Mouse (Mus musculus) intestine, embryonic 16.5 days (tissue): ENCODE measurements around the gene Ppm1h. TPM values are rescaled to one million over a fixed set of nuclear protein-coding genes. Genes with fewer than 3 reads are reported as not detected.

Source experiments
- ATAC-seq: fragments of 200-750 bp; cut with Nextera tagmentation; 2 replicates; pipeline ENCODE4 v1.8.0; 2017; ENCODE audit warnings: moderate TSS enrichment, moderate library complexity
- H3K27ac ChIP-seq: fragments of 300-500 bp; sonication (generic); 2 replicates; pipeline ENCODE4 v1.5.1; 2014; ENCODE audit warnings: mild to moderate bottlenecking, low read length
- H3K27me3 ChIP-seq: fragments of 300-500 bp; sonication (generic); replicated peaks from 2 replicates; pipeline ENCODE4 v1.6.1; 2014; ENCODE audit warnings: low read length, control low read depth, mixed read lengths; ENCODE audit not compliant: control insufficient read depth, insufficient read depth
- H3K36me3 ChIP-seq: fragments of 300-500 bp; sonication (generic); 2 replicates; pipeline ENCODE4 v1.6.1; 2014; ENCODE audit warnings: low read length, control low read depth; ENCODE audit not compliant: control insufficient read depth, insufficient read depth
- H3K4me1 ChIP-seq: fragments of 300-500 bp; sonication (generic); 2 replicates; pipeline ENCODE4 v1.6.1; 2014; ENCODE audit warnings: low read length, control low read depth, mixed read lengths; ENCODE audit not compliant: control insufficient read depth, insufficient read depth
- H3K4me2 ChIP-seq: fragments of 300-500 bp; sonication (generic); 2 replicates; pipeline ENCODE4 v1.6.1; 2014; ENCODE audit warnings: low read depth, low read length, control low read depth
- H3K4me3 ChIP-seq: fragments of 300-500 bp; sonication (generic); 2 replicates; pipeline ENCODE4 v1.5.1; 2014; ENCODE audit warnings: mild to moderate bottlenecking, low read length
- H3K9ac ChIP-seq: fragments of 300-500 bp; sonication (generic); 2 replicates; pipeline ENCODE4 v1.6.1; 2014; ENCODE audit warnings: low read depth, low read length
- H3K9me3 ChIP-seq: fragments of 300-500 bp; sonication (generic); 2 replicates; pipeline ENCODE4 v1.6.1; 2016; ENCODE audit warnings: low read length, control low read depth; ENCODE audit not compliant: control insufficient read depth
- WGBS: fragments of 180-500 bp; shearing (Covaris S2); extraction: QIAGEN DNeasy Blood & Tissue Kit; methylation state at CpG from one replicate; pipeline ENCODE4 v1.1.7; 2014; 5-methylcytosine and 5-hydroxymethylcytosine counted together
- polyA plus RNA-seq: library from polyadenylated mRNA; unstranded; fragments of >200 nt; fragmentation: Nextera tagmentation; extraction: Ambion mirVana; gene quantifications from 2 replicates; pipeline ENCODE4 v1.2.1, GENCODE M21; 2015

Gene Ppm1h
- polyA plus RNA-seq, 1 experiment from 2014 or later, result 14.8 TPM

GRCm38 (mm10) chr10:122895121-122895770, 216.7 kb downstream of the Ppm1h start:
- no peak overlapping the region for H3K9ac ChIP-seq
- H3K9me3 ChIP-seq, result no peaks in the 10 kb centered on the region
- H3K27ac ChIP-seq, result no peak overlapping the region
- 77% methylated on average over 12 of the region's 12 CpGs for WGBS
- ATAC-seq, result no peak
- no peak overlapping the region for H3K4me3 ChIP-seq
- no peak overlapping the region for H3K4me2 ChIP-seq
- no peaks in the 10 kb centered on the region for H3K36me3 ChIP-seq
- H3K4me1 ChIP-seq, result peaks cover 7% of the 10 kb centered on the region; the same call in 1 of the 2 replicates
- H3K27me3 ChIP-seq, result no peaks in the 10 kb centered on the region

- WGBS, result 57% methylated on average over 7 of the region's 7 CpGs
- Histone ChIP-seq H3K9me3 (no peaks in the 10 kb centered on the region), H3K27ac (no peak overlapping the region), H3K27me3 (no peaks in the 10 kb centered on the region), H3K4me2 (no peak overlapping the region), H3K4me1 (peaks cover 3% of the 10 kb centered on the region; the same call in 1 of the 2 replicates), H3K4me3 (no peak overlapping the region), H3K9ac (no peak overlapping the region), H3K36me3 (no peaks in the 10 kb centered on the region)
- ATAC-seq, result no peak
Measured at GRCm38 (mm10) chr10:122899971-122900370, 221.4 kb downstream of the Ppm1h start.

GRCm38 (mm10) chr10:122900466-122900865, 221.9 kb downstream of the Ppm1h start:
- Histone ChIP-seq H3K4me1 (peaks cover 3% of the 10 kb centered on the region; the same call in 1 of the 2 replicates), H3K9me3 (no peaks in the 10 kb centered on the region), H3K4me3 (no peak overlapping the region), H3K4me2 (no peak overlapping the region), H3K9ac (no peak overlapping the region), H3K27me3 (no peaks in the 10 kb centered on the region), H3K36me3 (no peaks in the 10 kb centered on the region), H3K27ac (no peak overlapping the region)
- 79% methylated on average over 1 of the region's 1 CpGs for WGBS
- no peak for ATAC-seq

- 83% methylated on average over 5 of the region's 5 CpGs for WGBS
- peaks cover 3% of the 10 kb centered on the region; the same call in 1 of the 2 replicates for H3K4me1 ChIP-seq
- no peak overlapping the region for H3K27ac ChIP-seq
- no peak overlapping the region for H3K4me3 ChIP-seq
- no peak overlapping the region for H3K4me2 ChIP-seq
- H3K9ac ChIP-seq, result no peak overlapping the region
- no peaks in the 10 kb centered on the region for H3K27me3 ChIP-seq
- no peaks in the 10 kb centered on the region for H3K36me3 ChIP-seq
- ATAC-seq, result peak; percentile 31; the same call in 1 of the 2 replicates
- no peaks in the 10 kb centered on the region for H3K9me3 ChIP-seq
Measured at GRCm38 (mm10) chr10:122901379-122901778, 222.8 kb downstream of the Ppm1h start.

- WGBS, result 86% methylated on average over 9 of the region's 9 CpGs
- Histone ChIP-seq H3K4me1 (peaks cover 24% of the 10 kb centered on the region), H3K36me3 (no peaks in the 10 kb centered on the region), H3K9me3 (no peaks in the 10 kb centered on the region), H3K4me2 (no peak overlapping the region), H3K27ac (no peak overlapping the region), H3K27me3 (no peaks in the 10 kb centered on the region), H3K9ac (no peak overlapping the region), H3K4me3 (no peak overlapping the region)
- no peak for ATAC-seq
Measured at GRCm38 (mm10) chr10:122909406-122910032, 231.0 kb downstream of the Ppm1h start.

GRCm38 (mm10) chr10:122910798-122911225, 232.2 kb downstream of the Ppm1h start:
- Histone ChIP-seq H3K27me3 (no peaks in the 10 kb centered on the region), H3K36me3 (no peaks in the 10 kb centered on the region), H3K9ac (no peak overlapping the region), H3K4me2 (no peak overlapping the region), H3K4me3 (no peak overlapping the region), H3K27ac (peak overlapping the region; percentile 45), H3K4me1 (peaks cover 24% of the 10 kb centered on the region), H3K9me3 (no peaks in the 10 kb centered on the region)
- ATAC-seq, result peak; percentile 88
- 33% methylated on average over 8 of the region's 8 CpGs for WGBS

- 59% methylated on average over 8 of the region's 8 CpGs for WGBS
- Histone ChIP-seq H3K27me3 (no peaks in the 10 kb centered on the region), H3K4me2 (no peak overlapping the region), H3K27ac (peak overlapping the region; percentile 45), H3K4me3 (no peak overlapping the region), H3K9me3 (no peaks in the 10 kb centered on the region), H3K4me1 (peaks cover 24% of the 10 kb centered on the region), H3K36me3 (no peaks in the 10 kb centered on the region), H3K9ac (no peak overlapping the region)
- 0 out of 2 replicates have a peak, but pooled peaks have one; percentile 25 for ATAC-seq
Measured at GRCm38 (mm10) chr10:122911668-122912067, 233.1 kb downstream of the Ppm1h start.

- Histone ChIP-seq H3K9me3 (no peaks in the 10 kb centered on the region), H3K9ac (peak overlapping the region; percentile 48), H3K27ac (peak overlapping the region; percentile 88), H3K27me3 (no peaks in the 10 kb centered on the region), H3K4me1 (peaks cover 24% of the 10 kb centered on the region), H3K4me3 (0 out of 2 replicates have a peak overlapping the region, but pooled peaks have one; percentile 3), H3K4me2 (peak overlapping the region; percentile 37; the same call in 1 of the 2 replicates), H3K36me3 (no peaks in the 10 kb centered on the region)
- ATAC-seq, result no peak
- 39% methylated on average over 12 of the region's 12 CpGs for WGBS
Measured at GRCm38 (mm10) chr10:122912086-122912690, 233.6 kb downstream of the Ppm1h start.

- peak overlapping the region; percentile 3; the same call in 1 of the 2 replicates for H3K4me3 ChIP-seq
Measured at GRCm38 (mm10) chr10:122912701-122913368, 234.3 kb downstream of the Ppm1h start.

More at GRCm38 (mm10) chr10:122912701-122913368, 234.3 kb downstream of the Ppm1h start:
- Histone ChIP-seq H3K36me3 (no peaks in the 10 kb centered on the region), H3K9ac (peak overlapping the region; percentile 48), H3K4me1 (peaks cover 24% of the 10 kb centered on the region), H3K27me3 (no peaks in the 10 kb centered on the region), H3K9me3 (no peaks in the 10 kb centered on the region), H3K4me2 (peak overlapping the region; percentile 37), H3K27ac (peak overlapping the region; percentile 88)
- ATAC-seq, result peak; percentile 72
- WGBS, result 17% methylated on average over 19 of the region's 19 CpGs
